Mouse (Mus musculus) embryonic facial prominence, embryonic 11.5 days (tissue): ENCODE measurements at regions not wholly inside any gene's neighbourhood (a gene's known extent, or its start where the extent isn't known, plus 50 kb on each side); places are given as distances from the start of the nearest gene placed in this dataset.

Experiments
- ATAC-seq: fragments of 200-750 bp; cut with Nextera tagmentation; replicated peaks from 2 replicates; pipeline ENCODE4 v1.8.0; 2017; ENCODE audit warnings: low read depth; ENCODE audit not compliant: insufficient number of reproducible peaks, low FRiP score, low TSS enrichment
- DNase-seq: peaks from one replicate; pipeline ENCODE4 v3.0.0-alpha.2; 2015; ENCODE audit warnings: low spot score
- H3K27ac ChIP-seq: fragments of 300-500 bp; sonication (generic); replicated peaks from 2 replicates; pipeline ENCODE4 v1.5.1; 2014; ENCODE audit warnings: mild to moderate bottlenecking, low read depth, low read length, control low read depth
- H3K27me3 ChIP-seq: fragments of 300-500 bp; sonication (generic); 2 replicates; pipeline ENCODE4 v1.6.1; 2014; ENCODE audit warnings: mild to moderate bottlenecking, low read length, moderate library complexity, mixed read lengths; ENCODE audit not compliant: control insufficient read depth, insufficient read depth
- H3K36me3 ChIP-seq: fragments of 300-500 bp; sonication (generic); replicated peaks from 2 replicates; pipeline ENCODE4 v1.6.1; 2014; ENCODE audit warnings: low read depth, mild to moderate bottlenecking, low read length, moderate library complexity, mixed read lengths; ENCODE audit not compliant: control insufficient read depth, insufficient read depth
- H3K4me1 ChIP-seq: fragments of 300-500 bp; sonication (generic); 2 replicates; pipeline ENCODE4 v1.6.1; 2014; ENCODE audit warnings: low read length, mixed read lengths; ENCODE audit not compliant: control insufficient read depth, insufficient read depth
- H3K4me2 ChIP-seq: fragments of 300-500 bp; sonication (generic); 2 replicates; pipeline ENCODE4 v1.6.1; 2014; ENCODE audit warnings: low read depth, mild to moderate bottlenecking, control low read depth, low read length, moderate library complexity
- H3K4me3 ChIP-seq: fragments of 300-500 bp; sonication (generic); 2 replicates; pipeline ENCODE4 v1.5.1; 2014; ENCODE audit warnings: low read depth, low read length, control low read depth
- H3K9ac ChIP-seq: fragments of 300-500 bp; sonication (generic); replicated peaks from 2 replicates; pipeline ENCODE4 v1.6.1; 2014; ENCODE audit warnings: mild to moderate bottlenecking, control low read depth, low read length
- H3K9me3 ChIP-seq: fragments of 300-500 bp; sonication (generic); replicated peaks from 2 replicates; pipeline ENCODE4 v1.6.1; 2016; ENCODE audit warnings: mild to moderate bottlenecking, low read length, inconsistent platforms, mixed read lengths; ENCODE audit not compliant: control insufficient read depth
- WGBS: fragments of 180-500 bp; shearing (Covaris S2); extraction: QIAGEN DNeasy Blood & Tissue Kit; methylation state at CpG from one replicate; pipeline ENCODE4 v1.1.7; 2014; 5-methylcytosine and 5-hydroxymethylcytosine counted together

DNA sequence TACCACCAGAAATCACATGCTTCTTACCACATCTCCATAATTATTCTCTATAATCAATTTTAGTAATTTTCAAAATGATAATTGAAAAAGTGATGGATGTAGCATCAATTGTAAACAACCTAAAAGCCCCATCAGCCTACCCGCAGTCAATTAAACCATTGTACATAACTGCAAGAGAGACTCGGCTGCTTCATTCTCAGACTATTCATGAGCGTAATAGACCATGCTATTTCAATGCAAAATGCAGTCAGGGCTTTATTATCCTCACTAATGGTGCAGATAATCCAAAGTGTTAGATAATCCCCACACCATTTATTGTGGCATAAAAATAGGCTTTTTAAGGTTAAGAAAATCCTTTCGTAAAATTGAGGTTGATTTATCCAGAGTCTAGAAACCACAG lies 1862.5 kb downstream of the Efna5 start:
- Histone ChIP-seq H3K9me3 (no peaks in the 10 kb centered on the region), H3K9ac (no peak overlapping the region), H3K4me3 (no peak overlapping the region), H3K36me3 (no peaks in the 10 kb centered on the region), H3K4me1 (no peaks in the 10 kb centered on the region), H3K4me2 (no peak overlapping the region), H3K27ac (no peak overlapping the region), H3K27me3 (no peaks in the 10 kb centered on the region)
- ATAC-seq (no peak), DNase-seq (no peak)
- 85% methylated on average over 4 of the region's 4 CpGs for WGBS
